Mouse (Mus musculus): ENCODE data around the gene Opa1. TPM values are rescaled to one million over a fixed set of nuclear protein-coding genes. Genes with fewer than 3 reads are reported as not detected.

Gene Opa1
- polyA plus RNA-seq (2015; fragmentation: Illumina TruSeq; extraction: RNeasy Lipid Tissue Mini Kit (QIAGEN cat#74804); ENCODE audit: insufficient read depth, low read depth, low replicate concordance) = 8.0 TPM

GRCm38 (mm10) chr16:29579167-29579786, at the start of gene Opa1:
Opa1 (plus strand) TSS chr16:29579334.

GRCm38 (mm10) chr16:29544829-29545228, 34.3 kb upstream of the Opa1 start, which contains the start of gene Atp13a4:
Atp13a4 (minus strand) TSS chr16:29544864.

Other genes with a start within 250 kb of the Opa1 start
- gene Atp13a5, start 200.6 kb upstream of the Opa1 start, polyA plus RNA-seq (2015; fragmentation: Illumina TruSeq; extraction: RNeasy Lipid Tissue Mini Kit (QIAGEN cat#74804); ENCODE audit: insufficient read depth, low read depth, low replicate concordance) = not detected
- gene Atp13a4, start 34.5 kb upstream of the Opa1 start, polyA plus RNA-seq (2015; fragmentation: Illumina TruSeq; extraction: RNeasy Lipid Tissue Mini Kit (QIAGEN cat#74804); ENCODE audit: insufficient read depth, low read depth, low replicate concordance) = not detected